Mouse (Mus musculus) CH12.LX (cell line): ENCODE measurements around the gene Sh3bp5. TPM values are rescaled to one million over a fixed set of nuclear protein-coding genes. Genes with fewer than 3 reads are reported as not detected.
A peak's percentile ranks its signal among the peaks of the same experiment; 100 is the strongest.

ENCODE experiments used
- DNase-seq: peaks from one replicate; pipeline ENCODE4 v3.0.0-alpha.2; 2013; ENCODE audit errors: extremely low read depth
- H3K27ac ChIP-seq: 2 replicates; pipeline ENCODE4 v1.5.1; 2012; ENCODE audit warnings: low read depth, mild to moderate bottlenecking, control low read depth, moderate library complexity; ENCODE audit not compliant: insufficient read depth
- H3K27me3 ChIP-seq: replicated peaks from 2 replicates; pipeline ENCODE3; 2012; ENCODE audit warnings: inconsistent platforms
- H3K36me3 ChIP-seq, 2 experiments: replicated peaks in 1 of 2; 2 replicates each; pipeline versions ENCODE3 to v1.6.1; 2012; ENCODE audit warnings: inconsistent platforms in 1 of 2, low read length in 1 of 2, mild to moderate bottlenecking in 1 of 2, mixed read lengths in 1 of 2, moderate library complexity in 1 of 2; ENCODE audit not compliant: control insufficient read depth in 1 of 2, insufficient read depth in 1 of 2
- H3K4me1 ChIP-seq, 2 experiments: 2 replicates each; pipeline ENCODE4 v1.6.1; 2012; ENCODE audit warnings: inconsistent platforms in 1 of 2, moderate library complexity in 1 of 2; ENCODE audit not compliant: insufficient read depth in 2 of 2, control insufficient read depth in 1 of 2
- H3K4me2 ChIP-seq: 2 replicates; pipeline ENCODE4 v1.6.1; 2012; ENCODE audit warnings: low read depth, mild to moderate bottlenecking, control low read depth; ENCODE audit not compliant: poor library complexity, insufficient read depth, severe bottlenecking
- H3K4me3 ChIP-seq, 3 experiments: fragments of 150-350 bp in 1 of 3; sonication (generic) in 1 of 3; replicated peaks in 1 of 3; 2 replicates each; pipeline versions ENCODE3 to v1.5.1; 2011 to 2012; ENCODE audit warnings: low read depth in 2 of 3, low read length in 2 of 3, mild to moderate bottlenecking in 2 of 3, moderate library complexity in 2 of 3, control low read depth in 1 of 3, improper control_type of control experiment in 1 of 3, inconsistent platforms in 1 of 3, mixed read lengths in 1 of 3; ENCODE audit not compliant: poor library complexity in 1 of 3
- H3K79me2 ChIP-seq: replicated peaks from 2 replicates; pipeline ENCODE4 v1.6.1; 2012; ENCODE audit warnings: mild to moderate bottlenecking, moderate library complexity; ENCODE audit not compliant: control insufficient read depth, poor library complexity, insufficient read depth, severe bottlenecking; ENCODE audit errors: extremely low read depth
- H3K9ac ChIP-seq: 2 replicates; pipeline ENCODE4 v1.6.1; 2012; ENCODE audit warnings: low read depth, mild to moderate bottlenecking, control low read depth, moderate library complexity; ENCODE audit not compliant: insufficient read depth
- H3K9me3 ChIP-seq: replicated peaks from 2 replicates; pipeline ENCODE3; 2012; ENCODE audit warnings: low read length, inconsistent platforms, mixed read lengths
- BHLHE40 ChIP-seq: IDR thresholded peaks from 2 replicates; pipeline ENCODE4 v1.6.1; 2011; ENCODE audit warnings: mild to moderate bottlenecking, low read depth, low read length, improper control_type of control experiment
- CHD2 ChIP-seq: IDR thresholded peaks from 2 replicates; pipeline ENCODE4 v1.6.1; 2011; ENCODE audit warnings: low read length, improper control_type of control experiment
- CTCF ChIP-seq, 2 experiments: IDR thresholded peaks in 1 of 2; conservative IDR thresholded peaks in 1 of 2; 2 replicates each; pipeline ENCODE4 v1.5.1; 2011 to 2012; ENCODE audit warnings: low read depth in 2 of 2, low read length in 2 of 2, improper control_type of control experiment in 1 of 2, inconsistent platforms in 1 of 2, mild to moderate bottlenecking in 1 of 2, moderate library complexity in 1 of 2
- ETS1 ChIP-seq: conservative IDR thresholded peaks from 2 replicates; pipeline ENCODE4 v1.6.1; 2012; ENCODE audit warnings: low read depth, mild to moderate bottlenecking, inconsistent platforms, low read length, improper control_type of control experiment, moderate library complexity
- HCFC1 ChIP-seq: IDR thresholded peaks from 2 replicates; pipeline ENCODE4 v1.6.1; 2012; ENCODE audit warnings: low read depth, mild to moderate bottlenecking, inconsistent platforms, low read length, improper control_type of control experiment
- JUN ChIP-seq: IDR thresholded peaks from 2 replicates; pipeline ENCODE4 v1.6.1; 2011; ENCODE audit warnings: low read depth, mild to moderate bottlenecking, low read length, improper control_type of control experiment, moderate library complexity; ENCODE audit not compliant: insufficient read depth
- JUND ChIP-seq: conservative IDR thresholded peaks from 2 replicates; pipeline ENCODE4 v1.6.1; 2011; ENCODE audit warnings: low read depth, low read length, improper control_type of control experiment
- KAT2A ChIP-seq: IDR thresholded peaks from 2 replicates; pipeline ENCODE4 v1.6.1; 2012; ENCODE audit warnings: low read length, improper control_type of control experiment, inconsistent platforms; ENCODE audit not compliant: insufficient replicate concordance
- MAFK ChIP-seq: IDR thresholded peaks from 2 replicates; pipeline ENCODE4 v1.6.1; 2011; ENCODE audit warnings: low read length, improper control_type of control experiment; ENCODE audit not compliant: insufficient replicate concordance
- MAX ChIP-seq: IDR thresholded peaks from 2 replicates; pipeline ENCODE4 v1.6.1; 2011; ENCODE audit warnings: low read length, improper control_type of control experiment
- MEF2A ChIP-seq: IDR thresholded peaks from 2 replicates; pipeline ENCODE4 v1.6.1; 2014; ENCODE audit warnings: low read depth, mild to moderate bottlenecking, inconsistent platforms, low read length, improper control_type of control experiment, borderline replicate concordance
- NELFE ChIP-seq: IDR thresholded peaks from 2 replicates; pipeline ENCODE4 v1.6.1; 2011; ENCODE audit warnings: low read depth, low read length, improper control_type of control experiment
- NRF1 ChIP-seq: IDR thresholded peaks from 2 replicates; pipeline ENCODE4 v1.6.1; 2014; ENCODE audit warnings: low read depth, mild to moderate bottlenecking, inconsistent platforms, low read length, improper control_type of control experiment, moderate library complexity
- POLR2A ChIP-seq: IDR thresholded peaks from 2 replicates; pipeline ENCODE4 v1.6.1; 2011; ENCODE audit warnings: low read depth, mild to moderate bottlenecking, improper control_type of control experiment, low read length
- RCOR1 ChIP-seq: conservative IDR thresholded peaks from 2 replicates; pipeline ENCODE4 v1.6.1; 2012; ENCODE audit warnings: low read depth, mild to moderate bottlenecking, inconsistent platforms, low read length, improper control_type of control experiment
- UBTF ChIP-seq: IDR thresholded peaks from 2 replicates; pipeline ENCODE4 v1.6.1; 2012; ENCODE audit warnings: low read depth, mild to moderate bottlenecking, inconsistent platforms, low read length, improper control_type of control experiment, moderate library complexity
- USF2 ChIP-seq: conservative IDR thresholded peaks from 2 replicates; pipeline ENCODE4 v1.6.1; 2011; ENCODE audit warnings: low read depth, low read length, improper control_type of control experiment
- ZKSCAN1 ChIP-seq: IDR thresholded peaks from 2 replicates; pipeline ENCODE4 v1.6.1; 2012; ENCODE audit warnings: low read depth, inconsistent platforms, low read length, improper control_type of control experiment, borderline replicate concordance
- ZNF384 ChIP-seq: IDR thresholded peaks from 2 replicates; pipeline ENCODE4 v1.6.1; 2012; ENCODE audit warnings: low read depth, low read length, improper control_type of control experiment, inconsistent platforms
- dilution Hi-C: fragments of 300-500 bp; cut with MboI; formaldehyde crosslinking; loops from 2 replicates; pipeline ENCODE4 v1.14.3; 2020; ENCODE audit warnings: low sequenced_read_pairs; ENCODE audit not compliant: extremely low pct_unique_long_range_greater_than_20kb, extremely low pct_ligation_motif_present
- in situ Hi-C: fragments of 300-500 bp; cut with MboI; formaldehyde crosslinking; loops from 3 replicates; pipeline ENCODE4 v1.14.3; 2019; ENCODE audit warnings: low sequenced_read_pairs, low pct_ligation_motif_present, low pct_unique_long_range_greater_than_20kb, mixed read lengths
- polyA plus RNA-seq: library from polyadenylated mRNA; unstranded; fragments of >175 nt; gene quantifications from 2 replicates; pipeline ENCODE4 v1.2.1, GENCODE M21; 2012; ENCODE audit warnings: low read depth; ENCODE audit not compliant: insufficient read length
- total RNA-seq, 2 experiments: library from RNA; depleted of rRNA; stranded (reverse); fragments of 300-350 nt in 1 of 2; fragments of >200 nt in 1 of 2; gene quantifications; 2 replicates each; pipeline ENCODE4 v1.2.3; 2012 to 2014

Gene Sh3bp5
- total and polyA plus RNA-seq, 3 experiments = 57.4 to 158 (median 64.6) TPM

GRCm38 (mm10) chr14:31402693-31403092 lies 33.2 kb downstream of the Sh3bp5 start (continued):
- TF ChIP-seq MAX (0 out of 2 replicates have a peak, but pooled peaks have one; percentile 29), UBTF (no peak), JUN (peak; percentile 16; the same call in 1 of the 2 replicates), KAT2A (0 out of 2 replicates have a peak, but pooled peaks have one; percentile 25), NRF1 (no peak), USF2 (no peak)

- Histone ChIP-seq H3K9ac (peak overlapping the region; percentile 22; the same call in 1 of the 2 replicates), H3K36me3 (peaks cover 41 to 95% of the 10 kb centered on the region in 2 experiments), H3K4me3 (no peak overlapping the region), H3K79me2 (peaks cover 48% of the 10 kb centered on the region), H3K9me3 (peaks cover 2% of the 10 kb centered on the region), H3K4me1 (peaks cover 66 to 99% of the 10 kb centered on the region in 2 experiments), H3K4me2 (peak overlapping the region; percentile 51), H3K27ac (peak overlapping the region; percentile 77), H3K27me3 (no peaks in the 10 kb centered on the region)
- no peak for DNase-seq
- in situ Hi-C loops = no loop called here
- TF ChIP-seq RCOR1 (peak; percentile 60; the same call in 1 of the 2 replicates), MAFK (no peak), ZNF384 (peak; percentile 63), ZKSCAN1 (no peak), MEF2A (peak; percentile 11; the same call in 1 of the 2 replicates), CTCF (conservative IDR thresholded peaks at IDR 0.05 in 1 of 2, IDR thresholded peaks at IDR 0.05 in 1 of 2; ENCODE audit: low read depth in 2 of 2, low read length in 2 of 2) (no peak), ETS1 (peak; percentile 23; the same call in 1 of the 2 replicates), MAX (no peak), KAT2A (0 out of 2 replicates have a peak, but pooled peaks have one; percentile 39), BHLHE40 (0 out of 2 replicates have a peak, but pooled peaks have one; percentile 20)
- dilution Hi-C loops = no loop called here
These were observed 33.9 kb downstream of the Sh3bp5 start for GRCm38 (mm10) chr14:31401918-31402427.

GRCm38 (mm10) chr14:31400896-31401295 lies 35.0 kb downstream of the Sh3bp5 start:
- H3K27me3 ChIP-seq = no peaks in the 10 kb centered on the region
- peak overlapping the region; percentile 65; the same call in 1 of the 2 replicates for H3K27ac ChIP-seq
- peaks cover 44% of the 10 kb centered on the region for H3K79me2 ChIP-seq
- in situ Hi-C loops = no loop called here
- H3K4me1 ChIP-seq = peaks cover 58 to 98% of the 10 kb centered on the region in 2 experiments
- peaks cover 6% of the 10 kb centered on the region for H3K9me3 ChIP-seq
- H3K9ac ChIP-seq = no peak overlapping the region
- DNase-seq = no peak
- H3K4me2 ChIP-seq = no peak overlapping the region
- H3K4me3 ChIP-seq = no peak overlapping the region
- peaks cover 37 to 96% of the 10 kb centered on the region in 2 experiments for H3K36me3 ChIP-seq
- TF ChIP-seq NELFE (no peak), CHD2 (no peak), JUND (no peak), HCFC1 (no peak), POLR2A (no peak)
- dilution Hi-C loops = no loop called here
